ENCODE assay signal across 13 mouse cellular contexts in the genomic region with DNA sequence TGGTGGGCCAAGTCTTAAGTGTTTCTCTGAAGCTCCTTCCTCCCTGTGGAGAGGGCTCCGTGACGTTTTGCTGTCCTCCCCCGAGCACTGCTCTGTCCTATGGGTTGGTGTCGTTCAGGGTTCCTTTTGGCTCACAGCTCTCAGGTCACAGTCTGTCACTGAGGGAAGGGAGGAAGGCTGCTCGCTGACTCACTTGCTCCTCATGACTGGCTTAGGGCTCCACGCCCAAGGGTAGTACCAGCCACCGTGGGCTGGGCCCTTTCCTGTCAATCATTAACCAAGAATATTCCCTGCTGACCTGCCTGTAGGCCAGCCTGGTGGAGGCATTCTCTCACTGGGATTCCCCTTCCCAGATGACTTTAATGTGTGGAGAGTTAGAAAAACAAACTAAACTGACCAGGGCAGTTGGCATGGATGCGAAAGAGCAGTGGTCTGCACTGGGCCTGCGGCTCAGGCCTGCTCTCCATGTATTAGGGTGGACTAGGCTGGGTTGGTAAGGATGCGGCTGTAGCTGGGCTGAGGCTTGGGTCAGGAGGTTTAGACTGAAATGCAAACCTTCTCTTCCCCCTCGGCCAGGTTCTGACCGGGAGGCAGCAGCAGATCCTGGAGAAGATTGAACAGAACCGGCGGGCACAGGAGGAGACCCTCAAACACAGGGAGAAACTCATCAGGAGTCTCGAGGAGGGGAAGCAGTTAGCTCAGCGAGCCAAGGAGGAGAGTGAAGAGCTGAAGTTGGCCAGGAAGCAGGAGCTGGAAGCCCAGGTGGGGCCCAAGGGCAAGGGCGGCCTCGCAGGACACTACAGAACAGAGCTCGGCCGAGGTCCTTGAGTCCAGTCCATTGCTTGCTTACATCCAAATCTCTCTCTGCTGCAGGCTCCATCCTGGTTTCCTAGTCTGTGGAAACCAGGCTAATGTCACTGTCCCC. TPM values are rescaled to one million over a fixed set of nuclear protein-coding genes. Genes with fewer than 3 reads are reported as not detected.
DNase-seq lines count a peak whose midpoint lies in the region; ATAC-seq and TF ChIP-seq lines count a peak whose summit lies in the region.
"Had no signal": no experiment of that assay in that cellular context is flagged by ENCODE, and none has a peak within 500 bp of the region (broad histone marks: within the 10 kb centered on the region; RNA-seq: fewer than 3 reads in every experiment).

No protein-coding gene starts in this region.

- H3K4me2 ChIP-seq in lung, postnatal 0 days (replicated peaks; ENCODE audit: low read depth, low read length), result no peak overlapping the region
- H3K4me2 ChIP-seq: lung, embryonic 15.5 days had no signal

- no peak for TF ChIP-seq EP300 in lung, postnatal 0 days (IDR thresholded peaks at IDR 0.05)

- ATAC-seq in lung, postnatal 0 days, result peak; percentile 72
- no peak for ATAC-seq in inflammation-experienced regulatory T-cells, adult 6 months

- WGBS in lung, postnatal 0 days, result 76% methylated on average over 20 of the region's 20 CpGs
- 93% methylated on average over 20 of the region's 20 CpGs for WGBS in forebrain, embryonic 10.5 days

- no peak for TF ChIP-seq CTCF in lung, postnatal 0 days (IDR thresholded peaks at IDR 0.05)

- no peak overlapping the region for H3K27ac ChIP-seq in lung, postnatal 0 days (ENCODE audit: low read length)
- H3K27ac ChIP-seq in forebrain, embryonic 10.5 days, result no peak overlapping the region
- H3K27ac ChIP-seq: lung, embryonic 15.5 days had no signal

- H3K4me1 ChIP-seq in lung, postnatal 0 days (ENCODE audit: insufficient read depth, low read depth, low read length), result no peaks in the 10 kb centered on the region
- no peaks in the 10 kb centered on the region for H3K4me1 ChIP-seq in forebrain, embryonic 10.5 days
- H3K4me1 ChIP-seq: lung, embryonic 15.5 days had no signal

- no peak overlapping the region for H3K9ac ChIP-seq in lung, postnatal 0 days (replicated peaks; ENCODE audit: low read depth)
- H3K9ac ChIP-seq: lung, embryonic 15.5 days had no signal

- no peaks in the 10 kb centered on the region for H3K27me3 ChIP-seq in lung, postnatal 0 days (replicated peaks; ENCODE audit: insufficient read depth, low read length)
- H3K27me3 ChIP-seq in forebrain, embryonic 10.5 days (ENCODE audit: poor library complexity, severe bottlenecking), result no peaks in the 10 kb centered on the region
- H3K27me3 ChIP-seq: CH12.LX; lung, embryonic 15.5 days had no signal

- H3K4me3 ChIP-seq in lung, postnatal 0 days (ENCODE audit: low read depth, low read length), result no peak overlapping the region
- no peak overlapping the region for H3K4me3 ChIP-seq in forebrain, embryonic 10.5 days
- H3K4me3 ChIP-seq: erythroblast, embryonic 14.5 days; lung, embryonic 15.5 days had no signal

- H3K36me3 ChIP-seq in lung, postnatal 0 days (ENCODE audit: insufficient read depth, low read length), result peaks cover 14% of the 10 kb centered on the region
- H3K36me3 ChIP-seq in forebrain, embryonic 10.5 days (replicated peaks), result peaks cover 99% of the 10 kb centered on the region

- intact Hi-C loops in left cerebral cortex, postnatal 36 days (cut with DNase I), result no loop called here

- no peaks in the 10 kb centered on the region for H3K9me3 ChIP-seq in lung, postnatal 0 days (ENCODE audit: low read length)
- no peaks in the 10 kb centered on the region; the same call in 1 of the 2 replicates for H3K9me3 ChIP-seq in forebrain, embryonic 10.5 days
- H3K9me3 ChIP-seq: lung, embryonic 15.5 days had no signal

- peak; percentile 44 for DNase-seq in lung, postnatal 0 days (ENCODE audit: low spot score)
- DNase-seq in lung, postnatal 14 days, result no peak
- peak; percentile 91 for DNase-seq in kidney, adult 11 months
- peak; percentile 28 for DNase-seq in liver
- no peak for DNase-seq in forebrain, embryonic 10.5 days (ENCODE audit: extremely low spot score, low spot score)
- DNase-seq in left cerebral cortex, postnatal 36 days (ENCODE audit: low spot score in 2 of 2), result no peak
- DNase-seq in layer of hippocampus, adult 8-10 months (ENCODE audit: low spot score in 2 of 2), result no peak
- DNase-seq: gastrocnemius, postnatal 14 days; heart, postnatal 14 days had no signal

RNA-seq across cellular contexts. Expression of gene Tchp, which starts 11.7 kb away (rescaled TPM):
- polyA plus RNA-seq in lung, postnatal 0 days (2015; fragmentation: Nextera tagmentation; extraction: Ambion mirVana), result 9.4 and 10.0 TPM in 2 replicates
- 20.9 and 22.6 TPM in 2 replicates for polyA plus RNA-seq in forebrain, embryonic 10.5 days (2016; fragmentation: Nextera tagmentation; extraction: Ambion mirVana)
- 10 to 100 TPM in 2 of 3 experiments, 1 to 10 TPM in 1; 4.4 to 30.2 (median 13.8) TPM for polyA plus RNA-seq in inflammation-experienced regulatory T-cells, adult 6 months (2017; shearing (Covaris generic))
- 10 to 100 TPM in 1 of 2 experiments, 1 to 10 TPM in 1; 8.6 to 15.5 TPM for total RNA-seq in left cerebral cortex, postnatal 36 days (2021)
- total RNA-seq in layer of hippocampus, adult 8-10 months (2022), result 10 to 100 TPM; 15.9 to 19.7 (median 17.2) TPM

RNA-seq across cellular contexts. Expression of gene Gltp, which starts 28.5 kb away (rescaled TPM):
- polyA plus RNA-seq in lung, postnatal 0 days (2015; fragmentation: Nextera tagmentation; extraction: Ambion mirVana), result 88.2 and 89.4 TPM in 2 replicates
- polyA plus RNA-seq in forebrain, embryonic 10.5 days (2016; fragmentation: Nextera tagmentation; extraction: Ambion mirVana), result 86.9 and 88.8 TPM in 2 replicates
- polyA plus RNA-seq in inflammation-experienced regulatory T-cells, adult 6 months (2017; shearing (Covaris generic)), result 100 to 1,000 TPM; 220 to 248 (median 235) TPM
- 10 to 100 TPM; 24.3 to 32.4 TPM for total RNA-seq in left cerebral cortex, postnatal 36 days (2021)
- 10 to 100 TPM; 26.3 to 46.1 (median 33.8) TPM for total RNA-seq in layer of hippocampus, adult 8-10 months (2022)

RNA-seq across cellular contexts. Expression of gene Ankrd13a, which starts 55.2 kb away (rescaled TPM):
- 110 and 115 TPM in 2 replicates for polyA plus RNA-seq in lung, postnatal 0 days (2015; fragmentation: Nextera tagmentation; extraction: Ambion mirVana)
- 38.3 and 39.5 TPM in 2 replicates for polyA plus RNA-seq in forebrain, embryonic 10.5 days (2016; fragmentation: Nextera tagmentation; extraction: Ambion mirVana)
- 10 to 100 TPM; 18.9 to 22.4 (median 21.2) TPM for polyA plus RNA-seq in inflammation-experienced regulatory T-cells, adult 6 months (2017; shearing (Covaris generic))
- 10 to 100 TPM; 34.7 to 35.4 TPM for total RNA-seq in left cerebral cortex, postnatal 36 days (2021)
- 10 to 100 TPM; 39.6 to 51.4 (median 47.0) TPM for total RNA-seq in layer of hippocampus, adult 8-10 months (2022)

RNA-seq across cellular contexts. Expression of gene Git2, which starts 56.1 kb away (rescaled TPM):
- 36.5 and 39.1 TPM in 2 replicates for polyA plus RNA-seq in lung, postnatal 0 days (2015; fragmentation: Nextera tagmentation; extraction: Ambion mirVana)
- 33.1 and 34.2 TPM in 2 replicates for polyA plus RNA-seq in forebrain, embryonic 10.5 days (2016; fragmentation: Nextera tagmentation; extraction: Ambion mirVana)
- 100 to 1,000 TPM; 115 to 202 (median 146) TPM for polyA plus RNA-seq in inflammation-experienced regulatory T-cells, adult 6 months (2017; shearing (Covaris generic))
- total RNA-seq in left cerebral cortex, postnatal 36 days (2021), result 10 to 100 TPM; 32.0 to 46.1 TPM
- 10 to 100 TPM; 51.1 to 61.4 (median 55.3) TPM for total RNA-seq in layer of hippocampus, adult 8-10 months (2022)

Comparison
In these comparisons a context has a peak if more than half of its experiments do, and no peak if none do; other contexts are left out.
1. DNase-seq: peak in lung, postnatal 0 days (single experiment), kidney, adult 11 months (single experiment) and liver (single experiment); none in lung, postnatal 14 days (single experiment), forebrain, embryonic 10.5 days (single experiment), left cerebral cortex, postnatal 36 days (0 of 2) and layer of hippocampus, adult 8-10 months (0 of 2).